Mouse (Mus musculus): Measurements from ENCODE around the gene Ccdc88a.

DNA sequence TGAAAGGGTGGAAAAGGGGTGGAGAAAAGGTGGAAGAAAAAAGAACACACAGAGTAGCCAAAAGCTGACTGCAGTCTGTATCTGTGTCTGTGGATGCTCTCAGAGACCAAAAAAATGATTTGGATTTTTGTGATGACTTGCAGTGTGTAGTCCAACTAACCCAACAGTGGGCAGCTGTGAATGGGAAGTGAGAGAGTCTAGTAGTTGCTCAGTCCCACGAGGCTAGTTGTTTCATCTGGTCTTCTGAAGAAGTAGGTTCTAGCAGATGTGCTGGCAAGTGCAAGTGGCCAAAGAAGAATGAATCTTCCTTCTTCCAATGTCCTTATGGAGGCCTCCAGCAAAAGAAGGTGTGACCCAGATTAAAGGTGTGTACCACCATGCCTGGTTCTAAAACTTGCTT lies 10.5 kb downstream of the Ccdc88a start:
- TF ChIP-seq CTCF (IDR thresholded peaks at IDR 0.05; ENCODE audit: low read depth), result no peak
- TF ChIP-seq EP300 (optimal IDR thresholded peaks at IDR 0.05), result no peak

Measured in stomach, postnatal 0 days (tissue).